Mouse (Mus musculus): ENCODE measurements at regions not wholly inside any gene's neighbourhood (a gene's known extent, or its start where the extent isn't known, plus 50 kb on each side); places are given as distances from the start of the nearest gene placed in this dataset.

DNA sequence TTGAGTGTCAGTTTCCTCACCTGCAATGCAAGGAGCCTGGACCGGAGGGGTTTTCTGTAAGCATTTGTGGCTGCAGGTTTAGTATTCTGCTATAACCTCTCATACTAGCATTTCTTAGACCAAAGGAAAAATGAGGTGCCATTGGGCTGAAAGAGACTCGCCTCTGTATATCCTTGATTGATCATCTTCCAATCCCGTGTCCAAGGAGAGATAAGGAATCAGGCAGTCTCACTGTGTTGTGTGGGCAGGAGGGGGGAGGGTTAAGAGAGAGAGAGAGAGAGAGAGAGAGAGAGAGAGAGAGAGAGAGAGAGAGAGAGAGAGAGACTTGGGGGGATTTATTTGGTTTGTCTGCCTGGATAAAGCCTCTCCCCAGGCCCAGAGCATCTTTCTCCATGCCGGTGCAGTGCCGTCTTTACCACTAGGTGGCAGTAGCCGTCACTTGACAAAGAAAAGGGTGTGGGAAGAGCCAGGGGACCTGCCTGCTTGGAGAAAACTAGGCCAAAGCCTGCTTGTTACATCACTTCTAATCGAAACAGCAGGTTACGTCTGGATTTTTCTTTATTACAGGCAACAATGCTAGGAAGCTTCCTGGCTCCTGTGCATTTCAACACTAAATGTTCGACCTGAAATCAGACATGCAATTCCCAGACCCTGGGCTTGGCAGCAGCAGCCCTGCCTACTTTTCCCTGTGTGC is 56.1 kb upstream of the Ces5a start:
- DNase-seq: peak; percentile 75 to 83
- intact Hi-C loops (cut with DNase I): loop anchor here (5.0 to 10.0 kb wide), 3 partner anchors 253 to 466 kb away; no protein-coding TSS in a partner anchor

DNA sequence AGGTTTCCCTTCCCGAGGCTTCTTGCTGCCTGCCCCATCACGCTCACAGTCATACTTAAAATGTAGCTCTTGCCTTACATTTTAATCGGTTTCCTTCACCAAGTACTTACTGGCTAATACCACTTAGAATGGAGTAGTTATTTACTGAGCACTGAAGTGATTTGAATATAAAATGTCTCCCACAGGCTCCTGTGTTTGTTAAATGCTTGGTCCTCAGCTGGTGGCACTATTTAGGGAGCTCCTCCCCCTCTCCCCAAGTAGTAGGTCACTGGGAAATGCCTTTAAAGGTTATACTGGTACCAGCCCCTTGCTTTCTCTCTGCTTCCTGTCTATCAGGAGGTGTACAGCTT is 56.6 kb upstream of the Ces5a start:
- intact Hi-C loops (cut with DNase I): loop anchor here (5.0 to 10.0 kb wide), 3 partner anchors 253 to 465 kb away; no protein-coding TSS in a partner anchor
- DNase-seq: no peak

DNA sequence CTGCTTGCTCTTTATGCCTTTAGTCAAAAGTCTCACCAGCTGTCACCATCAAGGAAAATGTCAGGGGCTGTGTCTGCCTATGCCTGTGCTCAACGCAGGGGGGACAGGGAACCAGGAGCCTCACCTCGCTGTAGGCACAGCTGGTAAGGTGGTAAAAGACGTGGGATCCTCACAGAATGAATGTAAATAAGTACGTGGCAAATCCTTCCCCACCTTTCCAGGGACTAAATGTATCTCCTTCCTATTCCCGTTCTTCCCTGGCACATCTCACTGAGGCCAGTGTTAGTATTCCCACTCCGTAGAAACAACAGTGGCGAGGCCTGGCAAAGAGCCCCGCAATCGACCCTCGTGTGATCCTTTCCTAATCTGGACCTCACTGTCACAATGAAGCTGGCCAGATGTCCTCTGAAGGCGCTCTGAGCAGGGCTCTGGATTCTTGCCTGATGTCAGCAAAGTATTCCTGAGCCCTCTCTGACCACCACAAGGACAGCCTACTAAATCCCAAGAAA is 63.0 kb upstream of the Ces5a start:
- intact Hi-C loops (cut with DNase I): loop anchor here (10.0 kb wide), 1 partner anchor 246 kb away; no protein-coding TSS in a partner anchor
- no peak for DNase-seq

DNA sequence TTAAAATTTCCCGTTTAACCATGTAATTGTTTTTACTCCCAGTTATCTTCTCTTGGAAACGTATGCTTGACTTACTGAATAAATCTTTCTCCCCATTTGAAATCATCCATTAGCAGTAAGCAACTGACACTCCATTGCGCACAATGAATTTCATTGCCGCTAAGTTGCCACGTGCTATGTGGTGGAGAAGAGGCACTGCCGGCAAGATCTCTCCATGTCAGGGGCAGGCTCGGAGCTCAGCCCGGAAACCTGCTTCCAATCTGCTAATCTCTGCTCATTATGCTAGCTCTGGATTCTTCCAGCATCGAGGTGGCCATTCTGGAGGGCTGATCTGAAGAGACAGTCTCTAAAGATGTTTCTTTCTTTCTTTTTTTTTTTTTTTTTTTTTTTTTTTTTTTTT is 63.7 kb upstream of the Ces5a start:
- intact Hi-C loops (cut with DNase I): loop anchor here (10.0 kb wide), 1 partner anchor 245 kb away; no protein-coding TSS in a partner anchor
- DNase-seq: no peak

GRCm38 (mm10) chr8:93599776-93600175 is 64.1 kb upstream of the Ces5a start:
- DNase-seq: peak; percentile 42 to 51
- intact Hi-C loops (cut with DNase I): loop anchor here (10.0 kb wide), 1 partner anchor 245 kb away; no protein-coding TSS in a partner anchor

GRCm38 (mm10) chr8:93626807-93627526 is 91.3 kb upstream of the Ces5a start:
- peak in 1 of 2 experiments; percentile 7 for DNase-seq

GRCm38 (mm10) chr8:93627626-93628025 is 92.0 kb upstream of the Ces5a start:
- DNase-seq: no peak
- intact Hi-C loops (cut with DNase I): no loop called here

More at GRCm38 (mm10) chr8:93626807-93627526, 91.3 kb upstream of the Ces5a start:
- intact Hi-C loops (cut with DNase I): no loop called here

- intact Hi-C loops (cut with DNase I): no loop called here
- DNase-seq: no peak
Observed at GRCm38 (mm10) chr8:93632896-93633295, 97.3 kb upstream of the Ces5a start.

- intact Hi-C loops (cut with DNase I): no loop called here
- no peak for DNase-seq
Observed at GRCm38 (mm10) chr8:93642770-93643169, 107.1 kb upstream of the Ces5a start.

GRCm38 (mm10) chr8:93643471-93644215 is 108.0 kb upstream of the Ces5a start:
- no peak for DNase-seq
- intact Hi-C loops (cut with DNase I): no loop called here

- intact Hi-C loops (cut with DNase I): loop anchor here (10.0 kb wide), 1 partner anchor 551 kb away; no protein-coding TSS in a partner anchor
- no peak for DNase-seq
Observed at GRCm38 (mm10) chr8:93653421-93653820, 117.8 kb upstream of the Ces5a start.

DNA sequence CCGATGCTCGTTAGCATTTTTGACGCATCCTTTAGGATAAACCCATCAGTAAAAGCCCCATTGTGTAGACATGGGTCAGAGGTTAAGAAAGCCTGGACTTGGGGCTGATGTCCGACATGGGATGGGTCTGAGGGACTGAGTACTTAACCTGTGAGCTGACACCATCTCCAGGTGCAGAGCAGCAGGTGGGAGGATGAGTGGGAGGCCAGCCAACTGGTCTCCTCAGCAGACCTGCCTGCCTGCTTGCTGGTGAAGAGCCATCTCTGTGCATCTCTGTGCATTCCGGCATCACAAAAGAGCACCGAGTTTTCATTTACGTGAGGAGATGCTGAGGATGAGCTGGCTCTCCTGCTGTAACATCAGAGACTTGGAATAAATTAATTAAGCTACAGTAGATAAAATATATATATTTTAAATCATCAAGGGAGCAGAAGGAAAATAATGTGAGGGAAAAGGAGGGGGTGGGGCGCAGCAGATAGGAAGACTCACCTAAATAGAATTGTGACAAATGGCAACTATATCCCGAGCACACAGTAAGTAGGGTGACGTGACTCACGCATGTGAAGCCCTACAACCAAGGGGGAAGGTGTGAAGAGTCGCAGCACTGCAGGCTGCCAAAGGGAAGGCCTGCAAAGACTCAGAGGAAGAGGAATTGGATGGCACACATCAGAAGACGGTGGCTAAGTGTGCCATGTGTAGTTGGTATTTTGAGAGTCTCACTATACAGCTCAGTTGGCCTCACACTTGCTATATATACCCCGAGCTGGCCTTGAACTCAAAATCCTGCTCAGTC is 118.5 kb upstream of the Ces5a start:
- no peak for DNase-seq
- intact Hi-C loops (cut with DNase I): loop anchor here (10.0 kb wide), 1 partner anchor 551 kb away; no protein-coding TSS in a partner anchor

DNA sequence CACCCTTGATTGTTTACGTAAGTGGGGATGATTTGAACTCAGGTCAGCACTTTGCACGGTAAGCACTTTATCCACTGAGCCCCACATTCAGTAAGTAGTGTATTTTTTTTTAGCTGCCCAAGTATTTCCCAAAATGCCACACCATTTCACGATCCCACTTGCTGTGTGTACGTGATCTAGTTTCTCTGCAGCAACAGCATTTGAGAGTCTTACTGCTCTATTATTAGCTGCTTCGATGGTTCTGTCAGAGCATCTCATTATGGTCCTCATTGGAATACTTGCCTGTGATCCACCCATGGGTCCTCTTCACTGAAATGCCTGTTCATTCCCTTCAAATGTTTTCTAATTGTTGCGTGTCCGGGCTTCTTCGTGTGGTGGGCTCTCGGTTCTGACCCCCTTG is 120.1 kb upstream of the Ces5a start:
- DNase-seq: no peak
- intact Hi-C loops (cut with DNase I): loop anchor here (10.0 kb wide), 1 partner anchor 549 kb away; no protein-coding TSS in a partner anchor

DNA sequence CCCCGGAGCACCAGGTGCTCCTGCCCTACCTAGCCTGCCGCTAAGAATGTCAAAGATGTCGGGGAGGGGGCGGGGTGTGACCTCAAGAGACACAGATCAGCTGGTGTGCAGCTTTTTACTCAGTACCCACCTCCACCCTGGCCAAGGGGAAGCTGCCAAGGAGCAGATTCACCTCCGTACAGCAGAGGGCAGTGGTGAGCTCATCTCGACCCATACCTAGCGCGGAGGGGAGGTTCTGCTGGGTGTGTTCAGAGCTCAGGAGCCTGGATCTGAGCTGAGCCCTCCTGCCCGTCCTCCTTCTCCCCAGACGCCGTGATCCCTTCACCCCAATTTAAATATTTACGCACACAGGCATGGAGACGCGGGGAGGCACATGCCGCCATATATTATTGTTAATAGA is 126.1 kb upstream of the Ces5a start:
- intact Hi-C loops (cut with DNase I): loop anchor here (2.0 to 5.0 kb wide), 2 partner anchors 151 to 271 kb away; no protein-coding TSS in a partner anchor
- DNase-seq: peak; percentile 55 to 57

DNA sequence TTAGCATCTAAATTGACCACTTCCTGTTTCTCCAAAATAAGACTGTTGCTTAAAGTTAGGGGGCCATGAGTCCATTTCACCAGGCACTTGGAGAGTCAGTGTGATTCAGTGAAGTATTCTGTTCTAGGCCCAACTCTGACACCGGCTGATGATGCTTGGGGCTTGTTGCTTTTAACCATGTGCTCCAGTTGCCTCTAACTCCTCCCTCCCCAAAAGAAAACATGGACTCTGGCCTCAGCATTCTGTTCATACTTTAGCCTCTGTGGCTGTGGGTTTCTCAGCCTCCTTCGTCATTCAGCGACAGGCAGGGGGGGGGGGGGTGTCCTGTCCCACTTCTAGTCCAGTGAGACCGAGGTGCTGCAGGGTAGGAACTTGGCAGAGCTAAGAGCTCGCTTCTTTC is 126.6 kb upstream of the Ces5a start:
- no peak for DNase-seq
- intact Hi-C loops (cut with DNase I): loop anchor here (2.0 to 5.0 kb wide), 2 partner anchors 150 to 271 kb away; no protein-coding TSS in a partner anchor

GRCm38 (mm10) chr8:93663851-93664250 is 128.2 kb upstream of the Ces5a start:
- intact Hi-C loops (cut with DNase I): loop anchor here (2.0 to 5.0 kb wide), 2 partner anchors 148 to 269 kb away; no protein-coding TSS in a partner anchor
- DNase-seq: peak in 1 of 2 experiments; percentile 16

DNA sequence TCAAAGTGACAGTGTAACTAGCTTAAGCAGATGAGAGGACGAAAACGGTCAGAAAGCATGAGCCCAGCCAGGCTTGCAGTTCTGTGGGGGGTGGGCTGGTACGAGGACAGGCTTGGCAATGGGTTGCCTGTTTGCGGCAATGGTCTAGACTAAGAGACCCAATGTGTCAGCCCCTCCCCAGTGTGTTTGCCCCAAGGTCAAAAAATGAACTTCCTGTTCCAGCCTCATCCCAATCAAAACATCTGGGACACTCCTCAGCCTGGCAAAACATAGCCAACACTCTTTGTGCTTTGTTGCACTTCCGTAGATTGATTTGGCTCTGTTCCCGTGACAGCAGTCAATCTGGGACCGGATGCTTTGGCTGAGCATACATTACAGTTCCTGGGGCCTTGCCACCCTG is 132.7 kb upstream of the Ces5a start:
- DNase-seq: no peak
- intact Hi-C loops (cut with DNase I): no loop called here

- intact Hi-C loops (cut with DNase I): no loop called here
- DNase-seq: no peak
Observed at GRCm38 (mm10) chr8:93674721-93675120, 135.0 kb upstream of the Gnao1 start.

DNA sequence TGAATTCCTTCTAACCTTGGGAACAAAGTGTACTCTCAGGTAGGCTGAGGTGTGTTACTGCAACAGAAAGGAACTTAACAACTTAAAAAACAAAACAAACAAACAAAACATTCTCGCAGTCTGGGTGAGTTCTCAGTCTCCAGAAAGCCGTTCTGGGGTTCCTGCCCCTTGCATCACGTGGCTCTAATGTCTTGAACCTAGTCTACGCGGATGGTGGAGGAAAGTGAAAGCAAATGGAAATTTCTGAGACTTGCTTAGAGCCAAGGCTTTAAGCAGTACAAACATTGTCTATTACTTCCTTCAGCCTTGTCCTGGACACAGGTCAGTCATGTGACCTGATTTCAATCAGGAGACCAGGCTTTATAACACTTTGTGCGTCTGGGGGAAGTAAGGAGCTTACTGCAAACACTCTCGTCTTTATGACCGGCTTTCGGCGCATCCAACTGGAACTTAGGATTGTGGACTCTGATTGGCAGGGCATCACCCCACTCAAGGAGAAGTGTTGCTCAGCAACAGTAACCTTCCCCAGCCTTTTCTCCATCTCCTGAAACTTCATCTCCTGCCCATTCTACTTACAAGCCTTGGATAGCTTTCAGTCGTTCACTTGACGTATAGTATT is 125.9 kb upstream of the Gnao1 start:
- DNase-seq: no peak
- intact Hi-C loops (cut with DNase I): no loop called here

Data from gastrocnemius, postnatal 36 days (tissue).